Mouse (Mus musculus): ENCODE data around the gene Gstm5. TPM values are rescaled to one million over a fixed set of nuclear protein-coding genes. Genes with fewer than 3 reads are reported as not detected.
A peak's percentile ranks its signal among the peaks of the same experiment; 100 is the strongest.

Gene Gstm5
- polyA plus RNA-seq, 1 experiment from 2014 or later, result 166 TPM

DNA sequence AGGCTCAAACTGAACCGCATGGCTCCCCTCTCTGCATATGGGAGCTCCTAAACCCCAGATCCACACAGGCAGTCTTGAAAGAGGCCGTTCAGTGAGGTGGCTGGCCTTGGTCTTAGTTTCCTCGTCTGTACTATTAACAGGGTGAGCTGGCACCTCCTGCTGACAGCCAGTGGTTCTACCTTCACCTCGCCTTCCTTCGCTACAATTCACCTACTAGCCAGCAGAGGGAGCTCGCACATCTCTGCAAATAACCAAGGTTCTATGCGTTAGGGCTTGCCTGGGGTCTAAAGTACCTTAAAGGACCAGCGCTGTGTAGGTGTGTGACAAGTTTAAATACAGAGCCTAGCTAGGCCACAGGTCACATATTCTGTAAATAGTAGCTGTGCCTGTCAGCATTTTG is 28.5 kb upstream of the Gstm5 start:
- H3K4me2 ChIP-seq (replicated peaks; ENCODE audit: low read depth, low read length), result no peak overlapping the region
- H3K27ac ChIP-seq (ENCODE audit: low read length), result no peak overlapping the region
- no peaks in the 10 kb centered on the region for H3K36me3 ChIP-seq (ENCODE audit: control insufficient read depth, insufficient read depth, low read length)
- H3K9ac ChIP-seq (replicated peaks; ENCODE audit: low read depth, low read length), result no peak overlapping the region
- no peak for ATAC-seq (ENCODE audit: insufficient number of reproducible peaks, insufficient read depth, low FRiP score, low read depth)
- H3K4me1 ChIP-seq (ENCODE audit: control insufficient read depth, insufficient read depth, low read length), result peaks cover 6% of the 10 kb centered on the region; the same call in 1 of the 2 replicates
- 3% methylated on average over 8 of the region's 8 CpGs for WGBS
- H3K27me3 ChIP-seq (ENCODE audit: control insufficient read depth, insufficient read depth, low read length), result no peaks in the 10 kb centered on the region
- no peak overlapping the region for H3K4me3 ChIP-seq (ENCODE audit: low read depth, low read length)
- H3K9me3 ChIP-seq (ENCODE audit: control insufficient read depth, low read depth, low read length), result no peaks in the 10 kb centered on the region

GRCm38 (mm10) chr3:107868452-107868851 is 27.2 kb upstream of the Gstm5 start:
- Histone ChIP-seq H3K4me3 (ENCODE audit: low read depth, low read length) (no peak overlapping the region), H3K4me1 (ENCODE audit: control insufficient read depth, insufficient read depth, low read length) (peaks cover 3% of the 10 kb centered on the region; the same call in 1 of the 2 replicates), H3K4me2 (replicated peaks; ENCODE audit: low read depth, low read length) (no peak overlapping the region), H3K36me3 (ENCODE audit: control insufficient read depth, insufficient read depth, low read length) (no peaks in the 10 kb centered on the region), H3K9ac (replicated peaks; ENCODE audit: low read depth, low read length) (no peak overlapping the region), H3K27me3 (ENCODE audit: control insufficient read depth, insufficient read depth, low read length) (no peaks in the 10 kb centered on the region), H3K9me3 (ENCODE audit: control insufficient read depth, low read depth, low read length) (no peaks in the 10 kb centered on the region), H3K27ac (ENCODE audit: low read length) (no peak overlapping the region)
- WGBS, result 94% methylated on average over 22 of the region's 22 CpGs
- ATAC-seq (ENCODE audit: insufficient number of reproducible peaks, insufficient read depth, low FRiP score, low read depth), result no peak

DNA sequence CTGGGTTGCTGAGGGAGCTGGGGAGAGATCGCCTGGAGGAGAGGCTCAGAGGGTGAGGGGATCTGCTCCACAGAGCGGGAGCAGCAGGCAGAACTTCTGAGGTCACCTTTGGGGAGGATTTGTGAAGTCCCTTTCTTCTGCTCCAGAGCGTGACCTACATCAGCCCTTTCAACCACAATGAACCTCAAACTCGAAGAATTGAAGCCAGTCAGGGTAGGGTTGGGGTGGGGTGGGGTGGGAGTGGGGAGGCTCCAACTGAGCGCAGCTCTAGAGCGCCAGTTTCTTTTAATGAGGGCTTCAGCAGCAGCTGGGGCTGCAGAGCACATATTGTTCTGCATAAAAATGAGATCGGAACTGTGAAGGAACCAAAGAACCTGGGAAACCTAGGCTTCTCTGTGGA is 26.5 kb upstream of the Gstm5 start:
- no peak overlapping the region for H3K9ac ChIP-seq (replicated peaks; ENCODE audit: low read depth, low read length)
- ATAC-seq (ENCODE audit: insufficient number of reproducible peaks, insufficient read depth, low FRiP score, low read depth), result no peak
- no peaks in the 10 kb centered on the region for H3K9me3 ChIP-seq (ENCODE audit: control insufficient read depth, low read depth, low read length)
- H3K27me3 ChIP-seq (ENCODE audit: control insufficient read depth, insufficient read depth, low read length), result no peaks in the 10 kb centered on the region
- no peak overlapping the region for H3K27ac ChIP-seq (ENCODE audit: low read length)
- H3K36me3 ChIP-seq (ENCODE audit: control insufficient read depth, insufficient read depth, low read length), result no peaks in the 10 kb centered on the region
- no peak overlapping the region for H3K4me3 ChIP-seq (ENCODE audit: low read depth, low read length)
- no peaks in the 10 kb centered on the region; the same call in 1 of the 2 replicates for H3K4me1 ChIP-seq (ENCODE audit: control insufficient read depth, insufficient read depth, low read length)
- no peak overlapping the region for H3K4me2 ChIP-seq (replicated peaks; ENCODE audit: low read depth, low read length)
- WGBS, result 48% methylated on average over 7 of the region's 7 CpGs

DNA sequence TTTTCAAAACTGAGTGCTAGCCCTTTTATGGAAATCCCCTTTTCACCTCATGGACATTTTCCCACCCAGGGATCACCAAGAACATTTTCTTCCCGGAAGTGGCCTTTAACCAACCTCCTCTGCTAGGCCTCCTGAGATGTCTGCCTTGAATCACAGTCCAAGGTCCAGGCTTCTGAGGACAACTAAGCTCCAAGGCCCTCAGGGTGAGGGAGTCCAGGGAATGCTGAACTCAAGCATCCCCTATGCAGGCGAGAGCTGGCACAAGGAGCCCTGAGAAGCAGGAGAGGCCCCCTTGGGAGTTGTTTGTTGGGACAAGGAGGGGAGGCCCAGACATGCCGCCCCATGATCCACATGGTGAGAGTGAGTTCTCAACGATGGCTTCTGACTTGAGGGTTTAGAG is 25.7 kb upstream of the Gstm5 start:
- WGBS, result 71% methylated on average over 4 of the region's 4 CpGs
- H3K27ac ChIP-seq (ENCODE audit: low read length), result no peak overlapping the region
- ATAC-seq (ENCODE audit: insufficient number of reproducible peaks, insufficient read depth, low FRiP score, low read depth), result no peak

GRCm38 (mm10) chr3:107873335-107874251 is 22.0 kb upstream of the Gstm5 start:
- 68% methylated on average over 24 of the region's 24 CpGs for WGBS
- no peak overlapping the region for H3K27ac ChIP-seq (ENCODE audit: low read length)
- no peak for ATAC-seq (ENCODE audit: insufficient number of reproducible peaks, insufficient read depth, low FRiP score, low read depth)

More for the DNA sequence above, 25.7 kb upstream of the Gstm5 start:
- no peaks in the 10 kb centered on the region for H3K9me3 ChIP-seq (ENCODE audit: control insufficient read depth, low read depth, low read length)
- no peaks in the 10 kb centered on the region for H3K27me3 ChIP-seq (ENCODE audit: control insufficient read depth, insufficient read depth, low read length)
- no peak overlapping the region for H3K4me3 ChIP-seq (ENCODE audit: low read depth, low read length)
- no peaks in the 10 kb centered on the region for H3K36me3 ChIP-seq (ENCODE audit: control insufficient read depth, insufficient read depth, low read length)
- H3K9ac ChIP-seq (replicated peaks; ENCODE audit: low read depth, low read length), result no peak overlapping the region
- H3K4me1 ChIP-seq (ENCODE audit: control insufficient read depth, insufficient read depth, low read length), result no peaks in the 10 kb centered on the region
- H3K4me2 ChIP-seq (replicated peaks; ENCODE audit: low read depth, low read length), result no peak overlapping the region

DNA sequence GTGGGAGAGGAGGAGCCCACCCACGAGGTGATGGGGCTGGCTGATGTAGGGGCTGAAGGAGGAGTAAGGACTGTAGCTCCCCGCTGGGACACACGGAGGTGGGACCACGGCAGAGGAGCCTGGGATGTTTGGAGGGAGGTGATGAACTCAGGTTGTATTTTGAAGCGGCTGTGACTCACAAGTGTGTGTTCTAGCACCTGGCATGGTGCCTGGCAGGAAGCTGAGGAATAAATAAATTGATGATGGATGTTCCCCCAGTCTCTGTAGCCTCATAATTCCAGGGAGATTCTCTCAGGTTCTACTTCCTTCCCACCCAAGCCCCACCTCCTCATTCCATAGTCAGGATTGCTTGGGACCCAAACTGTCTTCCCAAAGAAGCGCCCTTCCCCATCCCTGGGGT is 20.4 kb upstream of the Gstm5 start:
- Histone ChIP-seq H3K4me3 (ENCODE audit: low read depth, low read length) (no peak overlapping the region), H3K4me2 (replicated peaks; ENCODE audit: low read depth, low read length) (no peak overlapping the region), H3K27me3 (ENCODE audit: control insufficient read depth, insufficient read depth, low read length) (no peaks in the 10 kb centered on the region), H3K9me3 (ENCODE audit: control insufficient read depth, low read depth, low read length) (no peaks in the 10 kb centered on the region), H3K36me3 (ENCODE audit: control insufficient read depth, insufficient read depth, low read length) (no peaks in the 10 kb centered on the region), H3K4me1 (ENCODE audit: control insufficient read depth, insufficient read depth, low read length) (no peaks in the 10 kb centered on the region), H3K9ac (replicated peaks; ENCODE audit: low read depth, low read length) (no peak overlapping the region), H3K27ac (ENCODE audit: low read length) (no peak overlapping the region)
- 56% methylated on average over 6 of the region's 6 CpGs for WGBS
- ATAC-seq (ENCODE audit: insufficient number of reproducible peaks, insufficient read depth, low FRiP score, low read depth), result no peak

More at GRCm38 (mm10) chr3:107873335-107874251, 22.0 kb upstream of the Gstm5 start:
- no peaks in the 10 kb centered on the region for H3K4me1 ChIP-seq (ENCODE audit: control insufficient read depth, insufficient read depth, low read length)
- H3K4me3 ChIP-seq (ENCODE audit: low read depth, low read length), result no peak overlapping the region
- no peaks in the 10 kb centered on the region for H3K36me3 ChIP-seq (ENCODE audit: control insufficient read depth, insufficient read depth, low read length)
- H3K9me3 ChIP-seq (ENCODE audit: control insufficient read depth, low read depth, low read length), result no peaks in the 10 kb centered on the region
- no peak overlapping the region for H3K4me2 ChIP-seq (replicated peaks; ENCODE audit: low read depth, low read length)
- H3K27me3 ChIP-seq (ENCODE audit: control insufficient read depth, insufficient read depth, low read length), result no peaks in the 10 kb centered on the region
- no peak overlapping the region for H3K9ac ChIP-seq (replicated peaks; ENCODE audit: low read depth, low read length)

GRCm38 (mm10) chr3:107877005-107877404 is 18.6 kb upstream of the Gstm5 start, which contains the start of gene Eps8l3:
TSS of gene Eps8l3 (plus strand) at chr3:107877229.
- H3K36me3 ChIP-seq (ENCODE audit: control insufficient read depth, insufficient read depth, low read length), result no peaks in the 10 kb centered on the region
- ATAC-seq (ENCODE audit: insufficient number of reproducible peaks, insufficient read depth, low FRiP score, low read depth), result peak; percentile 67; the same call in 1 of the 2 replicates
- no peak within 1 kb of the TSS for H3K4me2 ChIP-seq (replicated peaks; ENCODE audit: low read depth, low read length)
- H3K27me3 ChIP-seq (ENCODE audit: control insufficient read depth, insufficient read depth, low read length), result no peaks in the 10 kb centered on the region
- H3K9me3 ChIP-seq (ENCODE audit: control insufficient read depth, low read depth, low read length), result no peaks in the 10 kb centered on the region
- no peak within 1 kb of the TSS; the same call in 1 of the 2 replicates for H3K27ac ChIP-seq (ENCODE audit: low read length)
- no peak within 1 kb of the TSS for H3K4me3 ChIP-seq (ENCODE audit: low read depth, low read length)
- no peaks in the 10 kb centered on the region for H3K4me1 ChIP-seq (ENCODE audit: control insufficient read depth, insufficient read depth, low read length)
- no peak within 1 kb of the TSS for H3K9ac ChIP-seq (replicated peaks; ENCODE audit: low read depth, low read length)
- WGBS, result 73% methylated on average over 5 of the region's 5 CpGs

DNA sequence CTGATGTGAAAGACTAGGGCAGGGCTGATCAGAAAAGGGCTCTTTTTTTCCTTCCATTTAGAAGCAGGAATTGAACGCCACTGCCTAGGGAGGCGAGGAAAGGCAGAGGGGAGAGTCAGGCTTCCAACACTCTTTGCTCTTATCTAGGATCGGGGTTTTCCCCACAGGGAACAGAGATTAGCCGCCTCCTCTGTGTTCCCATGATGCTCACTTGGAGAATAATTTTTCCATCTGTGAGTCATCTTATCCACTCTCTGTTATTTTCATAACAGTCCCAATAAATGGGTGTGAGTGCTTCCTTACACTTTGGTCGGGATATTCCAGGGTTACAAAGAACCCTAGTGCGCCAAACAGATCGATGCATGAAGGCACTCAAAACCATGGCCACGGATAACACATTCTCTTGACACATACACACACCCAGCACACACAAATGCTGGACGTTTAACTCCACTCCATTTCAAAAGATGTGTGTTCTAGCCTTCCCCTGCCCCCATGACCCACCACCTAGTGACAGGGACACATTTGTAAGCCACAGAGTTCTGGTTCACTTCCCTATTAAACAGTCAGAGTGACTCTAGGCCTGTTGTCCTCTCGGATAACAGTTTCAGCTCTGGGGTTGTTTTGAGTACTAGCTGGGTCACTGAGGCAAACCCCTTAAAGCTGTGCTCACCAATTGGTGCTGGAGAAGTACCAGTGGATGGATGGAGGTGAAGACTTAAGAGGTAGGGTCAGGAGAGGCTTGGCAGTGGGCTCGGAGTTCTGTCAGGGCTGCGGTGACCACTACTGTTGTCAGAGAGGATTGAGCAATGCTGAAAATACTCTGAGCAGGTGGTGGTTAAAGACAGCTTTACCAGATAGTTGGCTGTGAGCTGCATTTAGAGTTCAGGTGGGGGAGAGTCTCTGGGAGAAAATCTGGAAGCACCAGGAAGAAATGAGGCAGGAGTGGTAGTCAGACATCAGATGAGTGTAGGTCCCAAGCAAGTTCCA is 17.6 kb upstream of the Gstm5 start:
- Histone ChIP-seq H3K4me2 (replicated peaks; ENCODE audit: low read depth, low read length) (no peak overlapping the region), H3K4me3 (ENCODE audit: low read depth, low read length) (no peak overlapping the region), H3K4me1 (ENCODE audit: control insufficient read depth, insufficient read depth, low read length) (no peaks in the 10 kb centered on the region), H3K9ac (replicated peaks; ENCODE audit: low read depth, low read length) (no peak overlapping the region), H3K27ac (ENCODE audit: low read length) (no peak overlapping the region), H3K27me3 (ENCODE audit: control insufficient read depth, insufficient read depth, low read length) (no peaks in the 10 kb centered on the region), H3K9me3 (ENCODE audit: control insufficient read depth, low read depth, low read length) (no peaks in the 10 kb centered on the region), H3K36me3 (ENCODE audit: control insufficient read depth, insufficient read depth, low read length) (no peaks in the 10 kb centered on the region)
- 80% methylated on average over 12 of the region's 12 CpGs for WGBS
- ATAC-seq (ENCODE audit: insufficient number of reproducible peaks, insufficient read depth, low FRiP score, low read depth), result no peak
